Mouse (Mus musculus) mature B cell (primary cell): ENCODE results near the gene Rps27.

Source experiments
- in situ Hi-C: fragments of 300-500 bp; cut with MboI; formaldehyde crosslinking; loops from 2 replicates; pipeline ENCODE4 v1.14.3; 2019

The Rps27 gene

DNA sequence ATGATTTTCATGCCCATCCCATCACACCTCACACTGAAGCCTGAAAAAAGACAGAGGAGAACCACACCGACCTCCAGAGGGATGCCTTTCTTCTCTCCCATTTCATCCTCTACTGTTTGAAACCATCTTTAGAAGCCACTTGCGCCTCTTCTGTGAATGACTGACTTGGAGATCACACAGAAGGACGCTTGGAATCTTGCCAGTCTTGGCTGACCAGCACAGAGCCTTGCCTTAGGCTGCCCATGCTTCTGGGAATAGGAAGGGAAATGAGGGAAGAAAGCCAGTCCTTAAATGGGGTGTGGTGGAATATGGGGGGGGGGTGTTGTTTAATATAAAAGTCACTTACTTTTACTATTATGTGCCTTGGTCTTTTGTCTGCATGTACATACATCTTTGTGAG is 29.9 kb downstream of the Rps27 start:
- in situ Hi-C loops: no loop called here

DNA sequence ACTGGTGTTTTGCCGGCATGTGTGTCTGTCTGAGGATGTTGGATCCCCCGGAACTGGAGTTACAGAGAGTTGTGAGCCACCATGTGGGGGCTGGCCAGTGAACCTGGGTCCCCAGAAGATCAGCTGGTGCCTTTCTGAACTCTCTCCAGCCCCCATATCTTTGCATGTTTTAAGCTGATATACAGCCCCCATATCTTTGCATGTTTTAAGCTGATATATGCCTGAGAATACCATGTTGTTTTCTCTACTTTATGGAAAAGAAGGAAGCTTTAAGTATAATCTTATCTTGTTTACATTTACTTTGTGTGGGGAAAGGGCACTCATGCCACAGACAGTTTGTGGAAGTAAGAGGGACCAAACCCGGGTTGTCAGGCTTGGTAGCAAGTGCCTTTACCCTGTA is 33.9 kb downstream of the Rps27 start:
- in situ Hi-C loops: no loop called here
